Mouse (Mus musculus): ENCODE data around the gene Gm10638.

GRCm38 (mm10) chr8:86734954-86735353, 10.5 kb upstream of the Gm10638 start:
- TF ChIP-seq POLR2A (IDR thresholded peaks at IDR 0.05; ENCODE audit: borderline replicate concordance, extremely low read depth, low read depth, low read length), result no peak
- no peak for TF ChIP-seq CTCF (IDR thresholded peaks at IDR 0.05; ENCODE audit: insufficient read depth, low read length)
